Mouse (Mus musculus) bone marrow, adult 2 months (tissue): ENCODE measurements around the gene D1Pas1.

ENCODE experiments used
- CTCF ChIP-seq: fragments of 200-500 bp; IDR thresholded peaks from 2 replicates; pipeline ENCODE4 v1.5.1; 2011; ENCODE audit warnings: low read length, control low read depth; ENCODE audit not compliant: control insufficient read depth, insufficient read depth
- POLR2A ChIP-seq: fragments of 200-500 bp; IDR thresholded peaks from 2 replicates; pipeline ENCODE4 v1.6.1; 2011; ENCODE audit warnings: low read depth, mild to moderate bottlenecking, control low read depth, low read length, borderline replicate concordance; ENCODE audit not compliant: control insufficient read depth

GRCm38 (mm10) chr1:186976937-186977540 is 9.8 kb downstream of the D1Pas1 start:
- no peak for TF ChIP-seq CTCF
- no peak for TF ChIP-seq POLR2A
